Mouse (Mus musculus) kidney, adult 2 months (tissue): ENCODE results near the gene Olfr418.

Source experiments
- CTCF ChIP-seq: fragments of 200-500 bp; conservative IDR thresholded peaks from 2 replicates; pipeline ENCODE4 v1.5.1; 2011; ENCODE audit warnings: low read depth, mild to moderate bottlenecking, control low read depth, low read length, moderate library complexity, mixed read lengths; ENCODE audit not compliant: insufficient read depth, insufficient read length
- POLR2A ChIP-seq: fragments of 200-500 bp; IDR thresholded peaks from one replicate; pipeline ENCODE4 v1.6.1; 2011; ENCODE audit warnings: low read depth, low read length, control low read depth

- TF ChIP-seq POLR2A (no peak), CTCF (no peak)
Measured at GRCm38 (mm10) chr1:173315725-173316124, 49.9 kb downstream of the Olfr418 start.
